Mouse (Mus musculus) CH12.LX (cell line): ENCODE results near the gene Itpka. TPM values are rescaled to one million over a fixed set of nuclear protein-coding genes. Genes with fewer than 3 reads are reported as not detected.

Experiments
- DNase-seq: peaks from one replicate; pipeline ENCODE4 v3.0.0-alpha.2; 2013; ENCODE audit errors: extremely low read depth
- H3K27ac ChIP-seq: 2 replicates; pipeline ENCODE4 v1.5.1; 2012; ENCODE audit warnings: low read depth, mild to moderate bottlenecking, control low read depth, moderate library complexity; ENCODE audit not compliant: insufficient read depth
- H3K27me3 ChIP-seq: replicated peaks from 2 replicates; pipeline ENCODE3; 2012; ENCODE audit warnings: inconsistent platforms
- H3K36me3 ChIP-seq, 2 experiments: replicated peaks in 1 of 2; 2 replicates each; pipeline versions ENCODE3 to v1.6.1; 2012; ENCODE audit warnings: inconsistent platforms in 1 of 2, low read length in 1 of 2, mild to moderate bottlenecking in 1 of 2, mixed read lengths in 1 of 2, moderate library complexity in 1 of 2; ENCODE audit not compliant: control insufficient read depth in 1 of 2, insufficient read depth in 1 of 2
- H3K4me1 ChIP-seq, 2 experiments: 2 replicates each; pipeline ENCODE4 v1.6.1; 2012; ENCODE audit warnings: inconsistent platforms in 1 of 2, moderate library complexity in 1 of 2; ENCODE audit not compliant: insufficient read depth in 2 of 2, control insufficient read depth in 1 of 2
- H3K4me2 ChIP-seq: 2 replicates; pipeline ENCODE4 v1.6.1; 2012; ENCODE audit warnings: low read depth, mild to moderate bottlenecking, control low read depth; ENCODE audit not compliant: poor library complexity, insufficient read depth, severe bottlenecking
- H3K4me3 ChIP-seq, 3 experiments: fragments of 150-350 bp in 1 of 3; sonication (generic) in 1 of 3; replicated peaks in 1 of 3; 2 replicates each; pipeline versions ENCODE3 to v1.5.1; 2011 to 2012; ENCODE audit warnings: low read depth in 2 of 3, low read length in 2 of 3, mild to moderate bottlenecking in 2 of 3, moderate library complexity in 2 of 3, control low read depth in 1 of 3, improper control_type of control experiment in 1 of 3, inconsistent platforms in 1 of 3, mixed read lengths in 1 of 3; ENCODE audit not compliant: poor library complexity in 1 of 3
- H3K79me2 ChIP-seq: replicated peaks from 2 replicates; pipeline ENCODE4 v1.6.1; 2012; ENCODE audit warnings: mild to moderate bottlenecking, moderate library complexity; ENCODE audit not compliant: control insufficient read depth, poor library complexity, insufficient read depth, severe bottlenecking; ENCODE audit errors: extremely low read depth
- H3K9ac ChIP-seq: 2 replicates; pipeline ENCODE4 v1.6.1; 2012; ENCODE audit warnings: low read depth, mild to moderate bottlenecking, control low read depth, moderate library complexity; ENCODE audit not compliant: insufficient read depth
- H3K9me3 ChIP-seq: replicated peaks from 2 replicates; pipeline ENCODE3; 2012; ENCODE audit warnings: low read length, inconsistent platforms, mixed read lengths
- BHLHE40 ChIP-seq: IDR thresholded peaks from 2 replicates; pipeline ENCODE4 v1.6.1; 2011; ENCODE audit warnings: mild to moderate bottlenecking, low read depth, low read length, improper control_type of control experiment
- E2F4 ChIP-seq: IDR thresholded peaks from 2 replicates; pipeline ENCODE4 v1.6.1; 2011; ENCODE audit warnings: low read depth, low read length, improper control_type of control experiment; ENCODE audit not compliant: insufficient replicate concordance
- IRF4 ChIP-seq: IDR thresholded peaks from 2 replicates; pipeline ENCODE4 v1.6.1; 2014; ENCODE audit warnings: low read depth, mild to moderate bottlenecking, inconsistent platforms, low read length, improper control_type of control experiment
- JUN ChIP-seq: IDR thresholded peaks from 2 replicates; pipeline ENCODE4 v1.6.1; 2011; ENCODE audit warnings: low read depth, mild to moderate bottlenecking, low read length, improper control_type of control experiment, moderate library complexity; ENCODE audit not compliant: insufficient read depth
- MAFK ChIP-seq: IDR thresholded peaks from 2 replicates; pipeline ENCODE4 v1.6.1; 2011; ENCODE audit warnings: low read length, improper control_type of control experiment; ENCODE audit not compliant: insufficient replicate concordance
- MAZ ChIP-seq: IDR thresholded peaks from 2 replicates; pipeline ENCODE4 v1.6.1; 2012; ENCODE audit warnings: low read depth, mild to moderate bottlenecking, inconsistent platforms, low read length, improper control_type of control experiment, moderate library complexity
- MYC ChIP-seq: IDR thresholded peaks from 2 replicates; pipeline ENCODE4 v1.6.1; 2011; ENCODE audit warnings: low read depth, mild to moderate bottlenecking, improper control_type of control experiment, low read length
- RCOR1 ChIP-seq: conservative IDR thresholded peaks from 2 replicates; pipeline ENCODE4 v1.6.1; 2012; ENCODE audit warnings: low read depth, mild to moderate bottlenecking, inconsistent platforms, low read length, improper control_type of control experiment
- SIN3A ChIP-seq: IDR thresholded peaks from 2 replicates; pipeline ENCODE4 v1.6.1; 2012; ENCODE audit warnings: low read length, improper control_type of control experiment, inconsistent platforms
- TCF12 ChIP-seq: IDR thresholded peaks from 2 replicates; pipeline ENCODE4 v1.6.1; 2014; ENCODE audit warnings: low read depth, mild to moderate bottlenecking, inconsistent platforms, low read length, improper control_type of control experiment
- UBTF ChIP-seq: IDR thresholded peaks from 2 replicates; pipeline ENCODE4 v1.6.1; 2012; ENCODE audit warnings: low read depth, mild to moderate bottlenecking, inconsistent platforms, low read length, improper control_type of control experiment, moderate library complexity
- USF2 ChIP-seq: conservative IDR thresholded peaks from 2 replicates; pipeline ENCODE4 v1.6.1; 2011; ENCODE audit warnings: low read depth, low read length, improper control_type of control experiment
- ZC3H11A ChIP-seq: IDR thresholded peaks from 2 replicates; pipeline ENCODE4 v1.6.1; 2012; ENCODE audit warnings: low read depth, mild to moderate bottlenecking, inconsistent platforms, low read length, improper control_type of control experiment
- ZMIZ1 ChIP-seq: IDR thresholded peaks from 2 replicates; pipeline ENCODE4 v1.6.1; 2012; ENCODE audit warnings: low read depth, mild to moderate bottlenecking, inconsistent platforms, low read length, improper control_type of control experiment
- dilution Hi-C: fragments of 300-500 bp; cut with MboI; formaldehyde crosslinking; loops from 2 replicates; pipeline ENCODE4 v1.14.3; 2020; ENCODE audit warnings: low sequenced_read_pairs; ENCODE audit not compliant: extremely low pct_unique_long_range_greater_than_20kb, extremely low pct_ligation_motif_present
- in situ Hi-C: fragments of 300-500 bp; cut with MboI; formaldehyde crosslinking; loops from 3 replicates; pipeline ENCODE4 v1.14.3; 2019; ENCODE audit warnings: low sequenced_read_pairs, low pct_ligation_motif_present, low pct_unique_long_range_greater_than_20kb, mixed read lengths
- polyA plus RNA-seq: library from polyadenylated mRNA; unstranded; fragments of >175 nt; gene quantifications from 2 replicates; pipeline ENCODE4 v1.2.1, GENCODE M21; 2012; ENCODE audit warnings: low read depth; ENCODE audit not compliant: insufficient read length
- total RNA-seq, 2 experiments: library from RNA; depleted of rRNA; stranded (reverse); fragments of 300-350 nt in 1 of 2; fragments of >200 nt in 1 of 2; gene quantifications; 2 replicates each; pipeline ENCODE4 v1.2.3; 2012 to 2014

Gene Itpka
- total and polyA plus RNA-seq, 3 experiments = 0.34 to 0.54 (median 0.39) TPM

- TF ChIP-seq TCF12 (no peak), E2F4 (no peak)
Observed at GRCm38 (mm10) chr2:119727762-119728416, 14.2 kb upstream of the Itpka start (continued).

- Histone ChIP-seq H3K27me3 (no peaks in the 10 kb centered on the region), H3K79me2 (no peaks in the 10 kb centered on the region), H3K9ac (no peak overlapping the region), H3K36me3 (peaks cover 61 to 92% of the 10 kb centered on the region in 2 experiments), H3K9me3 (no peaks in the 10 kb centered on the region), H3K4me1 (no peaks in the 10 kb centered on the region), H3K4me3 (no peak overlapping the region), H3K27ac (no peak overlapping the region), H3K4me2 (no peak overlapping the region)
- dilution Hi-C loops (no loop called here), in situ Hi-C loops (no loop called here)
- no peak for TF ChIP-seq MAZ
- TF ChIP-seq SIN3A = no peak
- no peak for TF ChIP-seq IRF4
- DNase-seq = no peak
Observed at GRCm38 (mm10) chr2:119730735-119731134, 11.4 kb upstream of the Itpka start.

- Histone ChIP-seq H3K9ac (no peak overlapping the region), H3K4me3 (no peak overlapping the region), H3K79me2 (no peaks in the 10 kb centered on the region), H3K9me3 (no peaks in the 10 kb centered on the region), H3K4me2 (no peak overlapping the region), H3K36me3 (peaks cover 19 to 38% of the 10 kb centered on the region in 2 experiments), H3K27ac (no peak overlapping the region), H3K4me1 (peaks cover 6 to 20% of the 10 kb centered on the region in 2 experiments), H3K27me3 (no peaks in the 10 kb centered on the region)
- DNase-seq = no peak
- dilution Hi-C loops (no loop called here), in situ Hi-C loops (no loop called here)
- no peak for TF ChIP-seq ZC3H11A
- no peak for TF ChIP-seq USF2
- no peak for TF ChIP-seq MAFK
- TF ChIP-seq ZMIZ1 = no peak
- no peak for TF ChIP-seq UBTF
- no peak for TF ChIP-seq MYC
- TF ChIP-seq BHLHE40 = no peak
- no peak for TF ChIP-seq E2F4
- no peak for TF ChIP-seq JUN
- no peak for TF ChIP-seq RCOR1
Observed at GRCm38 (mm10) chr2:119737124-119737523, 5.0 kb upstream of the Itpka start.
